Comparison of ENCODE assay signal across 19 mouse cellular contexts in genomic region chr17:11315675-11316074, GRCm38 (mm10).
DNase-seq lines count a peak whose midpoint lies in the region; ATAC-seq and TF ChIP-seq lines count a peak whose summit lies in the region.
"Had no signal": no experiment of that assay in that cellular context is flagged by ENCODE, and none has a peak within 500 bp of the region (broad histone marks: within the 10 kb centered on the region; RNA-seq: fewer than 3 reads in every experiment).

No protein-coding gene starts in this region.

- no peaks in the 10 kb centered on the region for H3K4me1 ChIP-seq in thymus, adult 2 months (replicated peaks; ENCODE audit: control insufficient read depth, insufficient read depth, low read length)
- H3K4me1 ChIP-seq: hindbrain, embryonic 15.5 days had no signal

- 98% methylated on average over 4 of the region's 4 CpGs for WGBS in thymus, adult 2 months

- intact Hi-C loops in left cerebral cortex, postnatal 14 days (cut with DNase I): no loop called here

- no peaks in the 10 kb centered on the region for H3K27me3 ChIP-seq in thymus, adult 2 months (ENCODE audit: control insufficient read depth, insufficient read depth, low read length)
- H3K27me3 ChIP-seq: forebrain, embryonic 13.5 days; hindbrain, embryonic 15.5 days had no signal

- TF ChIP-seq POLR2A in thymus, adult 2 months (IDR thresholded peaks at IDR 0.05; ENCODE audit: control insufficient read depth, extremely low read depth, insufficient read depth, low read length, poor library complexity): no peak

- no peak for TF ChIP-seq CTCF in thymus, adult 2 months (IDR thresholded peaks at IDR 0.05; ENCODE audit: borderline replicate concordance, control insufficient read depth, extremely low read depth, insufficient read depth, low read length, poor library complexity)

- no peak overlapping the region for H3K4me3 ChIP-seq in thymus, adult 2 months (ENCODE audit: control insufficient read depth, insufficient read depth, low read length)
- H3K4me3 ChIP-seq: embryonic facial prominence, embryonic 10.5 days; forebrain, embryonic 13.5 days; heart, adult 2 months; hindbrain, embryonic 10.5 days; hindbrain, embryonic 15.5 days had no signal

- H3K36me3 ChIP-seq in thymus, adult 2 months (ENCODE audit: control insufficient read depth, insufficient read depth, low read length): no peaks in the 10 kb centered on the region
- H3K36me3 ChIP-seq: embryonic facial prominence, embryonic 10.5 days; G1E; hindbrain, embryonic 10.5 days; hindbrain, embryonic 15.5 days had no signal

- no peak overlapping the region for H3K27ac ChIP-seq in thymus, adult 2 months (ENCODE audit: control insufficient read depth, insufficient read depth, low read length)
- H3K27ac ChIP-seq: embryonic facial prominence, embryonic 10.5 days; forebrain, embryonic 13.5 days; heart, adult 2 months; hindbrain, embryonic 10.5 days; hindbrain, embryonic 15.5 days had no signal

- ATAC-seq in cerebellum, adult (ENCODE audit: insufficient number of reproducible peaks, low FRiP score, low TSS enrichment): peak; percentile 87
- ATAC-seq: CD4-positive, CD25-positive, alpha-beta regulatory T cell, adult 4 months; forebrain, embryonic 13.5 days; intestine, postnatal 0 days had no signal

- no peak for DNase-seq in cerebellum, postnatal 4 days (ENCODE audit: low spot score in 2 of 2)
- peak; percentile 79 for DNase-seq in cerebellum, adult 11-12 months
- peak; percentile 86 for DNase-seq in cerebellum, adult 9-10 months
- DNase-seq in cerebellum, postnatal 25 days: peak; percentile 89 to 91
- DNase-seq in adrenal gland, postnatal 10 days: no peak
- no peak for DNase-seq in left cerebral cortex, postnatal 14 days (ENCODE audit: low spot score in 2 of 2)
- no peak for DNase-seq in thymus, adult 2 months
- DNase-seq: adrenal gland, adult 8-10 months; B cell, adult 2 months; heart, adult 2 months; kidney, adult 8-10 months had no signal

Comparison
In these comparisons a context has a peak if more than half of its experiments do, and no peak if none do; other contexts are left out.
1. DNase-seq: peak in cerebellum, adult 11-12 months (single experiment), cerebellum, adult 9-10 months (single experiment) and cerebellum, postnatal 25 days (2 of 2); none in cerebellum, postnatal 4 days (0 of 2), adrenal gland, postnatal 10 days (single experiment), left cerebral cortex, postnatal 14 days (0 of 2) and thymus, adult 2 months (single experiment).